Mouse (Mus musculus) urinary bladder, postnatal 10 days (tissue): ENCODE data around the gene Plekhg3.
A peak's percentile ranks its signal among the peaks of the same experiment; 100 is the strongest.

Experiments used
- DNase-seq: peaks from one replicate; pipeline ENCODE4 v3.0.0; 2022; ENCODE audit warnings: low spot score

The Plekhg3 gene

DNA sequence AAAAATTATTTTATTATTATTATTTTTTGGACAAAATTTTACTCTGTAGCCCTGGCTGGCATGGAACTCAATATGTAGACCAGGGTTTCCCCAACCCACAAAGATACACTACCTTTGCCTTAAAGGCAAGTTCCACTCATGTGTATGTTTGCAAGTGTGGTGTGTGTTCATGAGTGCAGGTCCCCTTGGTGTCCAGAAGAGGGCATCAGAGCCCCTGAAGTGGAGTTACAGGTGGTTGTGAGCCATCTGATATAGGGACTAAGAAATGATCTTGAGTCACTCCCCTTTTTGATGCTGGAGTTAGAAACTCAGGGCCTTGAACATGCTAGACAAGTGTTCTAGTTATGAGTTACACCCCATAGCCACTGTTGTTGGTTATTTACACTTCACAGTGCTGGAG is 54.3 kb downstream of the Plekhg3 start:
- no peak for DNase-seq

DNA sequence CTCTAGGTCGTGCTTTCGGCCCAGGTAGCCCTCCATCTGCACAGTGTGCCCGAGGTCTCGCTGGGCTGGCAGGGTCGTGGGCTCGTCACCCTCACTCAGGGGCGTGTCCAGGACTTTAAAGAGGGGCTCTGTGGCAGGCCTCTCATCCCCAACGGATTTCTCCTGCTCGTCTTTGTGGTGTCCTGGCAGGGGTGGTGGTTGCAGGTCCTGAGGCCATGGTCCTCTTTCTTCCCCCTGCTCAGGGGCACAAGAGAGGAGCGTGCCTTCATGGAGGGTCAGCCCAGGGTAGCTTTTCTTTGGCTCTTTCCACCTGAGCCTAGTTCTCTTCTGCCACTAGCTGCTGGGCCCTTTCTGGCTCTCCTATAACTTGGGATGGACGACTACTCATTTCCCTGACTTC is 56.7 kb downstream of the Plekhg3 start:
- DNase-seq = no peak

DNA sequence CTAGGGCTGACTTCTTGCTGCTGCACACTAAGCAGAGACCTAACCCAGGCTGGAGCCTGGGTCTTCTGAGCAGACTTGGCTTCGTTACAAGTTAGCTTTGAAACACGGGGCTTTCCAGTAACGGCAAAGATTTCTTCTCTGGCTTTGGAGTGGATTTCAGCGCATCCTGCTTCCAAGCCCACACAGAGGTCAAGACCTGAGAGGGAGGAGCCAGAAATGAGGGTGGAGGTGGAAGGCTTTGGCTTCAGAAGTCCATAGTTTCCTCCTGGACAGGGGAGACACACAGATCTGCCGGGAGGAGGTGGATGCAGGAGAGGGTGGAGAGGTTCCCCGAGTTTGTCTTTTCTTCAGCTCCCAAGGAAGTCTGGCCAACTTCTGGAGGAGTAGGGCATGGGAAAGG is 58.8 kb downstream of the Plekhg3 start:
- no peak for DNase-seq

DNA sequence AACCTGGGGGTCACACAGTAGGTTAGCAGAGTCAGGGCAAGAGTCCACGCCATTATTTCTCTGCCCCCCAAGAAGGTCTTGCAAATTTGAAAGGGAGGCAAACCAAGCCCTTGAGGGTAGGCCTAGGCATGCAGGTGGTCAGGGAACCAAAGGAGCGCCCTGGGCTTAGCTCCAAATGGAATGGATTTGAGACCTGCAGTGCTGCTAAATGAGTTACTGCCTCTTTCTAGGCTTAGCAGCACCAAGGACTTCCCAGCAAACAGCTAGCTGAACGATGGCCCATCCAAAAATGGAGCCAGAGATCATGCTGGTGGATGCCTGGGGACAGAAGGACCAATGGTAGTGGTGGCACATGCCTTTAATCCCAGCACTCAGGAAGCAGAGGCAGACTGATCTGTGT is 60.3 kb downstream of the Plekhg3 start:
- DNase-seq = no peak

DNA sequence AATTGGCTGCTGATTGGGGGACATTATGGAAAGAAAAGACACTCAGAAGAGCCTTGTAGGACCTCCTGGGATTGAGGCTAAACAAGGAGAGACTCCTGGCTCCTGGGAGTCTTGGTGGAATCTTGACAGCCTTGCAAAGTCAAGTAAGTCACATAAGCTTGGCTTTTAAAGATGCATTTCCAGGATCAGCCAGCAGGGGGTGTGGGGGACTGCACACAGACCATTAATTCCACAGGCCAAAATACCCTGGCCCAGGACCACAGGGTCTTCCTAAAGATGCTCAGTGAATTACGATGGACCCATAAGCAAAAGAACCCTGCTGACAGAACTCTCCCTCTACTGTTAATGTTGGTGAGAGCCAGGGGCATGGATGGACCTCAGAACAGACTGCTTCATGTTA is 61.5 kb downstream of the Plekhg3 start:
- no peak for DNase-seq

DNA sequence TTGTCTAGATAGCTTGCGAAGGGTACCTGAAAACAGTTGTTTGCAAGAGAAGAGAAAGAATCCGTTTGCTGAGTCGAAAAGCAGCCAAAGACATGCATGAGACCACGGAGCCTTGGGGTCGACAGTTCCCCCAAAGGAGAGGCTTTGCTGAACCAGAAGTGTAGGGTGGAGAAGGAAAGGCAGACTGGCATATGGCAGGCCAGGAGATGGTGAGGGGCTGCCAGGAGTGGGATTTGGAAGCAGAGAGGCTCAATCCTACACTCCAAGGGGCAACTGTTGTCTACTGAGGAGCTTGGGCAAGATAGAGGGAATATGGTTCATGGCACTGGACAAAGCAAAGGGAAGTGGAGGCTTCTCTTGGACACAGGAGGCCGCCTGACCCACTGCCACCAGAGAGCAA is 62.6 kb downstream of the Plekhg3 start:
- DNase-seq = no peak

DNA sequence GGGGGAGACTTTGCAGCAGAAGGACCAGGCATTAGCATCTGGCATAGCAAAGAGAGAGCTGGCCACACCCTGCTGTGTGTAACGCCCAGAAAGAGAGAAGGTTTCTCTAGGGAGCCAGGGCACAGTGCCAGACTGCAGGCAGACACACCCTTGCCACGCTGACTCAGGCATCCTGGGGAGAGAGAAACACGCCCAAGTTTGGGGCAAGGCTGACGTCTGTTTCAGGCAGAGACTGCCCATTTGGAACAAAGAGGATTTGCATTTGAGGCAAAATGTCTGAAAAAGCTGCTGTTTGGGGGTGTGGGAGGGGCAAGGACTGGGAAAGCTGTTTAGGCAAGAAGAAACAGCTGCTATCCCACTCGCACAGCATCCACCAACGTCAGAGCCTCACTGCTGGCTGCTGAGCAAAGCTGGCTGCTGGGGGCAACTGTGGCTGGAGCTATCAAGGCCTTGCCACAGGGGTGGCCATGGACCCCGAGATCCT is 63.2 kb downstream of the Plekhg3 start:
- peak; percentile 47 for DNase-seq

DNA sequence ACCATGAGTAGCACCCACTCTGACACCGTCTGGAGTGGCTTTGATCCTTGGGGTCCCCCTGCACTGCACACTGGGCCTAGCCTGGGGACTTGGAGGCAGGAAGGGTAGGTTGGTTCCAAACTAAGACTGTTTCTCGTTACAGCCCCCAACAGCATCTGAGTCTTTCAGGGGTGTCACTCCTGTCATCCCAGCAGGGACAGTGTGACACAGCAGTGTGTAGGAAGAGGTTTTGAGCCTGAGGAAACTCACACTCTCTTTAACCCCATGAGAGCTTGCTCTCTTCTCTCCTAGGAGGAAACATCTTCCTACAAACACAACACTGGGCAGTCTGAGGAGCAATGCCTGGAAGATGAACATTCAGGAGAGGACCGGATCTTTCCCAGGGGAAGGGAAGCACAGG is 63.9 kb downstream of the Plekhg3 start:
- no peak for DNase-seq

DNA sequence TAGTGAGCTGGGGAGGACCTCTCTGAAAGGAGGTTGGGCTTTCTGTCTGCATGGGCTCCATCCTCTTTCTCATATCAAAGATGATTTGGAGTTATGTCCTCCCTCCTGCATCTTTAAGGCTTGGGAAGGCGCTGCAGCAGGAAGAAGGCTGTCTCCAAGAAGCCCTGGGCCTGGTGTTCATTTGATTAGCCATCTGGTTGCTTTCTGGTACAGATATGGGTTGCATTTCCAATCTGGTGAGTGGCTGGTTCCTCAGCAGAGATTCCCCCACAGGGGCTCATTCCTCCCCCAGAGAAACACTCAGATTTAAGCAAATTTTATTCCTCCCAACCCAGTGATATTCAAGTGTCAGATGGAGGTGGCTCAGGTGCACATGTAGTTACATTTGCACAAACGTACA is 65.1 kb downstream of the Plekhg3 start:
- no peak for DNase-seq

DNA sequence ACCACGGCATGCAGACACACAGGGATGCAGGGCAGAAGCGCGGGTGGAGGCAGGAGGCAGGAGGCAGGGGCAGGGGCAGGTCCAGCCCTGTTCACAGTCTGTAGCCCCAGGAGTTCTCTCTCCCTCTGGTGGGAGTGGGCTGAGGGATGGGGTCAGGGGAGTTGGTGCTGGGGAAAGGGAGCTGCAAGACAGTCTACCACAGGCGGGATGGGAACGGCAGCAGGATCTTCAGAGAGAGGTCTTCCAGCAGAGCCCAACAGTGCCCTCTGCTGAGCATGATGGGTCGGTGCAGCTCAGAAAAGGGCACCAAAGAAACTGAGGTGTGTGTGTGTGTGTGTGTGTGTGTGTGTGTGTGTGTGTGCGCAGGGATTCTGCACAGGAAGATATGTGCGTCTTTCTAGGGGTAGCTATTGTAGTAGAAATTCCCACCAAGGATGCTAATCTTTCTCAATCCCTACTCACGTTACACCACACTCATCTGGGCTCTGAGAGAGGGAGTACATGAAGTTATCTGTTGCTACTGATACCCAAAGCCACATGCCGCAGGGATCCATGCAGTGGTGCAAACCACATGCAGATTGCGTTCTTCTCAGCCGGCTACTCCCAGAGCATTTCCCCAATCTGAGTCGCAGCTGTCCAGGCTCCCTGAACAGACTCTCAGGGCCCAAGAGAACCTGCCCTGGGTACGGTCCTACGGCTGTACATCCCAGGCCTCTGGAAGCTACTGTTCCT is 65.8 kb downstream of the Plekhg3 start:
- peak; percentile 35 for DNase-seq

DNA sequence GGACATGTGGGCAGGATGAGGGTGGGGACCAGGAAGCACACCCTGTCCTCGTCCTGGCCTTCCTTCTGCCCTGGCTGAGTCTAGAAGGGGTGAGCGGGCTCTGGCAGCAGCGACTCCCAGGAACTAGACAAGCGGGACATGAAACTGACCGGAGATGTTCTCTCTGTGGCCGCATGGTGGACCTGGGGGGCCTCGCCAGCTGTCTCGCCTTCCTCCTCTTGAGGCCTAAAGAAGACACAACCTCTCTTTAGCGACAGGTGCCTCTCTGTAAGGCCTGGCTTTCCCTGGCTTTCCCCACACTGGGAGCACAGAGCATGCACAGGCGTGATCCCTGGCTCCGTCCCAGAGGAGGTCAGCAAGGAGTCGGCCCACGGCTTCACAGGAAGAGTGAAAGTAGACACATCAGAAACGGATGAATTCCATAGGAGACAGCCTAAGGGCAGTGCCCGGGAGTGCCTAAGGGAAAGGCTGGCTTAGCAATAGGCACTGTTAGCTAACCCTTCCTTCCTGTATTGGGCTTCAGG is 66.9 kb downstream of the Plekhg3 start:
- no peak for DNase-seq

DNA sequence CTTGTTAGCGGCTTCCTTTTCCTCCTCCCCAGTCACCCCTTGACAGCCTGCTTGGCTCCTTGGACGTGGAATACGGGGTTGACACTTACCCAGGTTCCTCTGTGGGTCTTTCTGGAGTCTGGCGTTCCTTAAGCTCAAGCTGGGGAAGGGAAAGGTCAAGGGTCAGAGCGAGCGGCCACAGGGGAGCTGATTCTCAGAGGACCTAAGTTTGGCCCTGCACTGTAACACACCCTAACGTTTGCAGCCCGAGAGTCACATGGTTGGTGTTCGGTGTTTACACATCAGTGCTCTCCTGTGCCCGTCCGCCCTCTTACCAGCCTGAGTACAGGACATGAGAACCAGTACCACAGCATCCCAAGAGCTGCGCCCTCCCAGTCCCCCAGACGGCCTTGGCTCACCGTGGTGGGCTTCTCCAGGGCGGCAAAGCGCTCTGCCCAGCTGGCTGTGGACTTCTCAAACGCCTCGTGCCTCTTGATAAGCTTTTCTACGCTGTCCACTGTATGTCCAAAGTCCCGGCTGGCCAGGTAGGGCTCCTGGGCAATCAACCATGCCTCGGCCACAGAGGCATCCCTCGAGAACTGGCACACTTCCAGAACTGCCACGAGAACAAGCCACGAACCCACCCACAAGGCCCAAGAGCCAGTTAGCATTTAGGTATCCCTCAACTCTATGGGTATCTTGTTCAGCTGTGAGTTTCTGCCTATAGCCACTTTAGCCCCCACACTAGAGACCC is 67.7 kb downstream of the Plekhg3 start:
- DNase-seq = no peak

DNA sequence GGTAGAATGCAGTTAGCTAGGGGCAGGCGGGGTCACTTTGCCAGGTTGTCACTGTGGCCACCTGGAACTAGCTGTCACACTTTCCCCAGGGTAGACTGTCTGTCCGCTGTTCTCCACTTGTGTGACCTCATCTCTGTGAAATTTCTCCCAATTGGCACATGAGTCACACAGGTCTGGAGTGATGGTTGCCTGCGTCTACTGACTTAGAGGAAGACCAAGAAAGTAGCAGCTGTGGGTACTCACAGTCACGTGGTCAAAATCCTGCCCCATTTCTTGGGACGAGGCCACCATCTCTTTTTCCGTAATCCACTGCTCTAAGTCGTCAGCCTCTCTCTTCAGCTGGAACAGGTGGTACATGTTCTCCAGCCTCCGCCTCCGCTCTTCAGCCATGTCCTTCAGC is 73.1 kb downstream of the Plekhg3 start:
- DNase-seq = no peak

DNA sequence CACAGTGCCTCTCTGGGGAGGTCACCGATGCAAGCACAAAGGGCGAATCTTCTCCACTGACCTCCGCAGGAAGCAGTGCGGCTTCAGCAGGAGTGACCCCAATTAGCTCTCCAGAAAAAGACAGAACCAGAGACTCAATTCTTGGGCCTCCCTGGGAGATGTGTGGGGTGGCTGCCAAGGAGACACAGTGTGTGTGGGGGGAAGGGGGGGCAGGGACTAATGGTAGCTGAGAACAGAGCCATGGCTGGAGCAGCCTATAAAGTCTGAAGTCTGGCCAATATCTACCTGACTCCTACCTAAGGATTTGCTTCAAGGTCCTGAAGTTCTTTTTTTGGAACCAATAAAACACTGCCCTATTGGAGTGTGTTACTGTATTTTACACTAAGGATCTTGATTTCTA is 73.9 kb downstream of the Plekhg3 start:
- no peak for DNase-seq

DNA sequence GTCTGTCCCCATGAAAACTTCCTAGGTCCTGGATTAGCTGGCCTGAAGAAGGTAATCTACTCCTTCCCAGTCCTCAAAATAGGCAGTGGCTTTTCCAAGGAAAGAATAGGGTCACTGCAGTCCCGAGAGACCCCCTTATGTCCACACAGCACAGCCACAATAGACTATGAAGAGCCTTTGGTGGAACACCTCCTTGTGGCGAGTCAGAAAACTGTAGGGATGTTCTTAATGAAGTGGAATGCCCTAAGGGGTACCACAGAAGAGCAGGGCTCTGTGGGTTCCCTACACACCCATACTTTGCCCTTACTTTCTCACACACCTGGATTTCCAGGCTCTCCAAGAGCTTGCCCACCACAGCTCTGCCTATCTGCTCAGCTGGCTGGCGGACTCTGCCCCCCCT is 75.1 kb downstream of the Plekhg3 start:
- DNase-seq = no peak

DNA sequence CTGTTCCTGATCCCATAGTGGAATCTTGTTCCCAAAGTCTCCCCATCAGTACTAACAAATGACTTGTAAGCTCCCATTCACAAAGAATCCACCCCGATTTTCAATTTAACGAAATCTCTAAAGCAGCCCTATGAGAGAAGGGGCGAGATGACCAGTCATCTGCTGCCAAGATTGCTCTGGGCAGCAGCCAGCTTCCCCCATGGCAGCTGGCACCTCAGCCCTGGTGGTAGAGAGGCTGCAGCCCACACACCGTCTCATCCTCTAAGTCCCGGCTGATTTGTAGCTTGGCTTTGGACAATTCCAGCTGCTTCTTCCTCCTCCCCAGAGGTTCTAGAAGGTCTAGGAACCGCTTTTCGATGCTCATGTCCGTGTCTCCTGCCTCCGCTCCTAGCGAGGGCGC is 77.5 kb downstream of the Plekhg3 start:
- DNase-seq = no peak

DNA sequence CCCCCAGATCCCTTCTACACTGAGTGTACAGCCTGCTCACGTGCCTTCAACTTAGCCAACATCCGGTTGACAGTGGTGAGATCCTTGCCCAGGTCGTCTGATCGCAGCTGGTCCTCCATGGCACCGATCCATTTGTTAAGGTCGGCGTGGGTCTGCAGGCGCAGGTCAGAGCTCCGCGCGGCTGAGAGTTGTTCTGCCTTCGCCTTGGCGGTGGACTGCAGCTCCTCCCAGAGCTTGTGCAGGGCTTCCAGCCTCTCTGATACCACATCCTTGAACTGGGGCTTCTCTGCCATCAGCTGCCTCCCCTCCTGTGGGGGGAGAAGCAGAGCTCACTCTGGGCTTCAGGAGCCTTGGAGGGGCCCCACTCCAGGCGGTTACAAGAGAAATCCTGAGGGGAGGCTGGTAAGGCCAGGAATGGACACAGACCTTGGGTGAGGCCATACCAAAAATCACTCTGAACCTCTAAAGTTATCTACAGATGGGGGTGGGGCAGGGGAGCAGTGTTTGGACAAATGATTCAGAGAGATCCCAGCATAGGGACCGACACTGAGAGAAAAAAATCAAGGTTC is 78.4 kb downstream of the Plekhg3 start:
- no peak for DNase-seq

DNA sequence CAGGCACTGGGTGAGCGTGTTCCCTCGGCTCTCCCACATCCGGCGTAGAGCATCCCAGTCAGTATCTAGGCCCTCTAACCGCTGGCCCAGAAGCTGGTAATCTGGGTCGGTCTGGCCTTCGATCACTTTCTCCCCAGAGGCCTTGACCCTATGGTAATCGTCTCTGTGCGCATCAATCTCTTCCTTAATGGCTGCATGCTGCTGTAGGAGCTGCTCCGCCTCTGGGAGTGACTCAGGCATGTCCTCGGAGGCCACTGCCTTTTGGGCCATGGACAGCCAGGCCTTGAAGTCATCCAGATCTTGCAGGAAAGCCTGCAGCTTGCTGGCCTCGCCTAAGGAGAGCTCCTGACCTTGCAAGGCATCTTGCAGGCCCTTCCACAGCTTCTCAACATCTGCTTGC is 81.9 kb downstream of the Plekhg3 start:
- no peak for DNase-seq

DNA sequence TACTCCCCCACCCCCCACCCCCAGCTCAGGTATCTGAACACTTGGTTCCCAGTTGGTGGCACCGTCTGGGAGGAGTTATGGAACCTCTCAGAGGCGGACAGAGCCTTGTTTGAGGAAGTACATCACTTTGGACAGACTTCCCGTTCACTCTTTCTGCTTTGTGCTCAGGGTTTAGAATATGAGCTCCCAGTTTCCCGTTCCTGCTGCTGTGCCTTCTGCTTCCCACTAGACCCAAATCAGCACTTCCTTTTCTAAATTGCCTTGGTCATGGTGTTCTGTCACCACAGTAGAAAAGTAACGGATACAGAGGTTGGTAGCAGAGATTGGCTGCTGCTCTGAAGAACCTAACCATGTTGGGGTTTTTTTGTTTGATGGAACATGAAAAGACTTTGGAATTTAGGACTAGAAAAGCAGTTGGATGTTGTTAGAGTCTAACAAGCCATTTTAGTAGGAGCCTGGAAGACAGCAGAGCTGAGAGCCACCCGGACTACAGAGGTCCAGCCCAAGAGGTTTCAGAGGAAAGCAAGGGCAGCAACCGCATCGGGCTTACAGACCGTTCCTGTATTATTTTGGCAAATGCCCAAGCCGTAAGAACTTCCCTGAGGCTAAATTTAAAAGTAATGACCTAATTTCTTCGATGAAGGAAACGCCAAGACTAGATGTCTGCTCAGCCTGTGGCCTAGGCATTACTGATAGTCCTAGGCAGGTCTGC is 84.3 kb downstream of the Plekhg3 start:
- no peak for DNase-seq

DNA sequence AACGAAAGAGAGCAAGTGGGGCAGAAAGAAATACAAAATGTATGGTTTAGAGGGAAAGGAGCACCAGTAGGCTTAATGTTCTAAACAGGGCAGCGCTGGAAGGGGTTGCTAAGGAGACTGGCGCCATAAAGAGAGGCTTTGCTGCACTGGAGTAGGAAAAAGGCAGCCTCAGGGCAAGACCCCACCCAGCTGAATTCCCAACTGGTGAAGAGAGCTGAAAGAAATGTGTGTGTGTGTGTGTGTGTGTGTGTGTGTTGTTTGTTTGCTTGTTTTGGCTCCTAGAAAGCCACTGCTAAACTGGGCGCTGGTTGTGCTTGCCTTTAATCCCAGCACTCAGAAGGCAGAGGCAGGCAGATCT is 84.9 kb downstream of the Plekhg3 start:
- DNase-seq = no peak

DNA sequence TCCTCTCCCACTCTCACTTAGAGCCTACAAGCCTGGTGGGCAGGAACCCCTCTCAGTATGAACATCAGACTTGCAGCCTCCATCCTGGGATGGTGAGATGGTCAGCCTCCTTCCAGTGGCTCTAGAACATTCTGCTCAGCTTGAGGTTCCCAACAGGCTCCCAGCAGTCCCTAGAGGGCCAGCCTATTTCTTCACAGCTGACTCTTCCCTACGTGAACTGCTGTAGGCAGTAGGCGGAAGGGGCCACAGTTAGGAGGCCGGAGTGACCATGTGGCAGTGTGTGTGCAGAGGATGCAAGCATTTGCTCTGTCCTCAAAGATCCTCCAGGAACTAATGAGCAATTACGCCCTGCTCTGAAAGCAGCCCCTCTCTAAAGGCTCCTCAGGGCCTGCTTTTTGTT is 87.5 kb downstream of the Plekhg3 start:
- no peak for DNase-seq

DNA sequence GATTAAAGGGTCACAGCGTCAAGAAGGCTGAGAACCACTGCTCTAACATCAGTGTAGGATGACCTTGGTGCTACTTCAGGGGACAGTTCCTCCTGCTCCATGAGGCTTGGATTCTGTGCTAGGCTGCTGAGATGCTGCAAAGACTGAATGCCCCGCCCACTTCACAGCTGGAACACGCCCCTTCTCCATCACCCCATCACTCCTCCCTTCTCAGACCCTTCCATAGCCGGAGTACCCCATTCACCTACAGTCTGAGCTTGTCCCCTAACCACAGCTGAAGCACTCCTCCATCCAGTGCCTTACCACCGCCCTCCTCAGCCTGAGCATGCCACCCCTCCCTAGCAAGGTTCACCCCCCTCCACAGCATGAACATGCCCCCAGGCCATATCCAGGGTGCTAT is 89.2 kb downstream of the Plekhg3 start:
- DNase-seq = no peak

DNA sequence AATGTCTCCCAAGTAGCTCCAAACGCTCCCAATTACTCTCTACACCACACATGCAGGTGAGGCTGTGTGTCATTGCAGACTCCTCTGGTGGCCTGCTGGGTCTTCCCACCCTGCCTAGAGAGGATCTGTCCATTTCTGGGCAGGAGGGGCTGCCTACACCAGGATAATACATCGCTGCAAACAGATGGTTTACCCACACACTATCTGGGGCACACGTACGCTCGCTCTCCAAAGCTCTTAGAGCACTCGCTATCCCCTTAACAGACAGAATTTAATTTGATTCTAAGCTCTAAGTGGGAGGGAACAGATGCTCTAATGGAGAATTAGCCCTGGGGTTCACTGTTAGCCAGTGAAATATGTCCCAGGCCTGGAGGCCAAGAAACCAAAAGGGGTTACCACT is 92.7 kb downstream of the Plekhg3 start:
- DNase-seq = no peak
